Mouse (Mus musculus): ENCODE results near the gene Nck2.

DNA sequence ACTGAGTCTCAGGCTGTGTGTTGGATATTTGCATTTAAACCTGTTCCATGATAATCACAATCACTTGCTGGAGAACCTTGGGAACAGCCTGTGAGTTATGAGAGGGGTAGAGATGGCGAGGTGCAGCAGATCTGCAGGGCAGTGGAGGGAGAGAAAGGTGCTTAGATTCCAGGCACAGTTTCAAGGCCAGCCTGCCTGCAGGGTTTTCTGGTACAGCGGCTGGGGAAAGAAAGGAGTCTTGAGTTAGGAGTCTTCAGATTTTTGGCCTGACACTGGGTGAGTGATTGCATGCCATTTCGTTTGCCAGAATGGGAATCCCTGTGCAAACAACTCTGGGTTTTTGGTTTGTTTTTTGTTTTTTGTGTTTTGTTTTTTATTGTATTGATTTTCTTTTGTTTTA, 80.0 kb downstream of the Nck2 start:
- TF ChIP-seq CHD2 (IDR thresholded peaks at IDR 0.05; ENCODE audit: low read depth, low read length) (no peak), ZNF384 (IDR thresholded peaks at IDR 0.05; ENCODE audit: low read depth, low read length) (no peak), MAFK (IDR thresholded peaks at IDR 0.05; ENCODE audit: insufficient read depth, low read depth, low read length) (no peak), HCFC1 (IDR thresholded peaks at IDR 0.05; ENCODE audit: borderline replicate concordance, insufficient read depth, low read length) (no peak)
